Mouse (Mus musculus): ENCODE results near the gene Slc7a7. TPM values are rescaled to one million over a fixed set of nuclear protein-coding genes. Genes with fewer than 3 reads are reported as not detected.

Slc7a7 gene
- polyA plus RNA-seq, 1 experiment: 0.52 TPM

GRCm38 (mm10) chr14:54440538-54440937, 23.0 kb upstream of the Slc7a7 start:
- no peaks in the 10 kb centered on the region for H3K4me1 ChIP-seq (ENCODE audit: control insufficient read depth, insufficient read depth, insufficient read length, low read length)
- no peak overlapping the region for H3K27ac ChIP-seq (replicated peaks; ENCODE audit: low read depth, low read length)
- no peak overlapping the region for H3K4me3 ChIP-seq (ENCODE audit: insufficient read depth, low read depth, low read length)

- Histone ChIP-seq H3K27ac (replicated peaks; ENCODE audit: low read depth, low read length) (no peak overlapping the region), H3K4me3 (ENCODE audit: insufficient read depth, low read depth, low read length) (no peak overlapping the region), H3K4me1 (ENCODE audit: control insufficient read depth, insufficient read depth, insufficient read length, low read length) (no peaks in the 10 kb centered on the region)
Measured at GRCm38 (mm10) chr14:54439610-54440009, 22.0 kb upstream of the Slc7a7 start.

GRCm38 (mm10) chr14:54439155-54439554, 21.6 kb upstream of the Slc7a7 start:
- Histone ChIP-seq H3K4me3 (ENCODE audit: insufficient read depth, low read depth, low read length) (no peak overlapping the region), H3K4me1 (ENCODE audit: control insufficient read depth, insufficient read depth, insufficient read length, low read length) (no peaks in the 10 kb centered on the region), H3K27ac (replicated peaks; ENCODE audit: low read depth, low read length) (no peak overlapping the region)

- H3K4me3 ChIP-seq (ENCODE audit: insufficient read depth, low read depth, low read length): no peak overlapping the region
- H3K4me1 ChIP-seq (ENCODE audit: control insufficient read depth, insufficient read depth, insufficient read length, low read length): peaks cover 5% of the 10 kb centered on the region
- no peak overlapping the region for H3K27ac ChIP-seq (replicated peaks; ENCODE audit: low read depth, low read length)
Measured at GRCm38 (mm10) chr14:54435194-54435918, 17.8 kb upstream of the Slc7a7 start.

GRCm38 (mm10) chr14:54433941-54434531, 16.5 kb upstream of the Slc7a7 start:
- H3K4me3 ChIP-seq (ENCODE audit: insufficient read depth, low read depth, low read length): peak overlapping the region; percentile 75
- H3K27ac ChIP-seq (replicated peaks; ENCODE audit: low read depth, low read length): no peak overlapping the region
- peaks cover 6% of the 10 kb centered on the region for H3K4me1 ChIP-seq (ENCODE audit: control insufficient read depth, insufficient read depth, insufficient read length, low read length)

GRCm38 (mm10) chr14:54432837-54433830, 15.6 kb upstream of the Slc7a7 start:
- H3K4me3 ChIP-seq (ENCODE audit: insufficient read depth, low read depth, low read length): peak overlapping the region; percentile 75
- H3K4me1 ChIP-seq (ENCODE audit: control insufficient read depth, insufficient read depth, insufficient read length, low read length): peaks cover 6% of the 10 kb centered on the region
- peak overlapping the region; percentile 43 for H3K27ac ChIP-seq (replicated peaks; ENCODE audit: low read depth, low read length)

- peak overlapping the region; percentile 75 for H3K4me3 ChIP-seq (ENCODE audit: insufficient read depth, low read depth, low read length)
Measured at GRCm38 (mm10) chr14:54432078-54432836, 14.7 kb upstream of the Slc7a7 start.

GRCm38 (mm10) chr14:54431334-54432077, 13.9 kb upstream of the Slc7a7 start, which contains the start of gene Mmp14:
Gene Mmp14 (plus strand): TSS chr14:54431612.
- H3K27ac ChIP-seq (replicated peaks; ENCODE audit: low read depth, low read length): peak within 1 kb of the TSS; percentile 63
- H3K4me3 ChIP-seq (ENCODE audit: insufficient read depth, low read depth, low read length): peak within 1 kb of the TSS; percentile 75
- peaks cover 6% of the 10 kb centered on the region for H3K4me1 ChIP-seq (ENCODE audit: control insufficient read depth, insufficient read depth, insufficient read length, low read length)

More at GRCm38 (mm10) chr14:54432078-54432836, 14.7 kb upstream of the Slc7a7 start:
- Histone ChIP-seq H3K4me1 (ENCODE audit: control insufficient read depth, insufficient read depth, insufficient read length, low read length) (peaks cover 6% of the 10 kb centered on the region), H3K27ac (replicated peaks; ENCODE audit: low read depth, low read length) (peak overlapping the region; percentile 63)

GRCm38 (mm10) chr14:54430406-54431145, 13.0 kb upstream of the Slc7a7 start:
- H3K4me3 ChIP-seq (ENCODE audit: insufficient read depth, low read depth, low read length): peak overlapping the region; percentile 75
- H3K4me1 ChIP-seq (ENCODE audit: control insufficient read depth, insufficient read depth, insufficient read length, low read length): peaks cover 10% of the 10 kb centered on the region
- peak overlapping the region; percentile 26 for H3K27ac ChIP-seq (replicated peaks; ENCODE audit: low read depth, low read length)

GRCm38 (mm10) chr14:54429332-54430093, 11.9 kb upstream of the Slc7a7 start:
- Histone ChIP-seq H3K4me3 (ENCODE audit: insufficient read depth, low read depth, low read length) (no peak overlapping the region), H3K27ac (replicated peaks; ENCODE audit: low read depth, low read length) (no peak overlapping the region), H3K4me1 (ENCODE audit: control insufficient read depth, insufficient read depth, insufficient read length, low read length) (peaks cover 10% of the 10 kb centered on the region)

GRCm38 (mm10) chr14:54428421-54428820, 10.8 kb upstream of the Slc7a7 start:
- H3K4me1 ChIP-seq (ENCODE audit: control insufficient read depth, insufficient read depth, insufficient read length, low read length): peaks cover 10% of the 10 kb centered on the region
- H3K4me3 ChIP-seq (ENCODE audit: insufficient read depth, low read depth, low read length): no peak overlapping the region
- H3K27ac ChIP-seq (replicated peaks; ENCODE audit: low read depth, low read length): no peak overlapping the region

GRCm38 (mm10) chr14:54427696-54428095, 10.1 kb upstream of the Slc7a7 start:
- H3K27ac ChIP-seq (replicated peaks; ENCODE audit: low read depth, low read length): no peak overlapping the region
- H3K4me1 ChIP-seq (ENCODE audit: control insufficient read depth, insufficient read depth, insufficient read length, low read length): peaks cover 10% of the 10 kb centered on the region; the same call in 1 of the 2 replicates
- no peak overlapping the region for H3K4me3 ChIP-seq (ENCODE audit: insufficient read depth, low read depth, low read length)
